Mouse (Mus musculus): Measurements from ENCODE around the gene Med24. TPM values are rescaled to one million over a fixed set of nuclear protein-coding genes. Genes with fewer than 3 reads are reported as not detected.
"Not testable (repeated sequence)": the region's sequence is repeated elsewhere in the genome, so short reads cannot be mapped to it uniquely, and the experiment has no call there.

Gene Med24
- total RNA-seq, 2 experiments from 2014 or later: 96.3 to 114 TPM

DNA sequence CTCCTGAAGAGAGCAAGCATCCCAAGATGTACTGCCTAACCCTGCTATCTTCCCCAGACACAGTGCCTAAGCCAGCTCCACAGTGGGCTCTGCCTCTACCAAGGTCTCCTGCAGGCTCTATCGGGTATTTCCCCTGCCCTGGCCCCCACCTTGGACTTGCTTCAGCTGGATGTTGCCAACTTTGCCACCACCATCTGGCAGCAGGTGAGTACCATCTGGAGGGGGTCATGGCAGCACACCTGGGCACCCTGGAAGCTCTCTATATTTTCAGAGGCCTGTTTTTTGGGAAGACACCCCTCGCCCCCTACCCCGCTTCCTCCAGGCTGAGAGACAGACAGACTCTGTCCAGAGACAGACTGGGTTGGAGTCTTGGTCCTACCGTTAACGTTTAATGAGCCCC, 26.9 kb downstream of the Med24 start:
- intact Hi-C loops (cut with DNase I): loop anchor here (5.0 kb wide), 1 partner anchor 205 kb away; the partner anchor contains the start of gene Cdc6
- no peak for DNase-seq (ENCODE audit: low spot score in 2 of 2)

DNA sequence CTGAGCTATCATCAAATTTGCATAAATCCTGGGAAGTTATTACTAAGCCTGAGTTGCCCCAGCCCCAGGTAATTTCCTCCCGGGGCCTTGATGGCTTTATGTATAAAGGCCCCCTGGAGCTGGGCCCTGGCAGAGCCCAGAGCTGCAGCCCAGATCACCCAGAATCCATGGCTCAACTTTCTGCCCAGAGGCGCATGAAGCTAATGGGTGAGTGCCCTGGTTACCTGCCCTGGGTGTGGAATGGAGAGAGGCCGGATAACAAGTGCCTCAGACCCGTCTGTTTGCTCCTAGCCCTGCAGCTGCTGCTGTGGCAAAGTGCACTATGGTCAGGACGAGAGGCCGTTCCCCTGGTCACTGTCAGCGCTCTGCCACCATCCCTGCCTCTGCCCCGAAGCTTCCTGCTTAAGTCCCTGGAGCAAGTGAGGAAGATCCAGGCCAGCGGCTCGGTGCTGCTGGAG, 28.0 kb downstream of the Med24 start, which contains the start of gene Csf3:
TSS of gene Csf3 (plus strand) at position 51 of the 458 bp plus-strand sequence.
- intact Hi-C loops (cut with DNase I): loop anchor here (2.0 to 5.0 kb wide), 2 partner anchors 86 to 206 kb away; partner anchors contain the start of gene Cdc6

DNA sequence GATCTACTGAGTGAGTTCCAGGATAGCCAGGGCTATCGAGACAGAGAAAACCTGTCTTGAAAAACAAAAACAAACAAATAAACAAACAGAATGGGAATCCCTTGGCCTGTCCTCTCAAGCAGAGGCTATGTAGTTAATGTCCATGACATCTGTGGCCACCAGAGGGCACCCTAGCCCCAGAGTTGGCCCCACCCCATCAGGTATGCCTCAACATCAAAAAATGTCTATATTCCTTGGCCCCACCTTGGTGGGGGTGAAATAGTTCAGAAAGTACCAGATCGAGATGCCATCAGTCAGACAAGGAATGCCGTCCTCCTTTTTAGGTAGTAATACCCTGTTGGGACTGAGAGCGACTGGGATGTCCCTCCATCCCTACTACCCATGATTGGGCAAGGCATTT, 29.3 kb downstream of the Med24 start:
- peak; percentile 76 to 87 for DNase-seq (ENCODE audit: low spot score in 2 of 2)
- intact Hi-C loops (cut with DNase I): loop anchor here (2.0 to 5.0 kb wide), 2 partner anchors 87 to 207 kb away; partner anchors contain the start of gene Cdc6

More for the DNA sequence above, 28.0 kb downstream of the Med24 start, which contains the start of gene Csf3:
- DNase-seq (ENCODE audit: low spot score in 2 of 2): no peak

DNA sequence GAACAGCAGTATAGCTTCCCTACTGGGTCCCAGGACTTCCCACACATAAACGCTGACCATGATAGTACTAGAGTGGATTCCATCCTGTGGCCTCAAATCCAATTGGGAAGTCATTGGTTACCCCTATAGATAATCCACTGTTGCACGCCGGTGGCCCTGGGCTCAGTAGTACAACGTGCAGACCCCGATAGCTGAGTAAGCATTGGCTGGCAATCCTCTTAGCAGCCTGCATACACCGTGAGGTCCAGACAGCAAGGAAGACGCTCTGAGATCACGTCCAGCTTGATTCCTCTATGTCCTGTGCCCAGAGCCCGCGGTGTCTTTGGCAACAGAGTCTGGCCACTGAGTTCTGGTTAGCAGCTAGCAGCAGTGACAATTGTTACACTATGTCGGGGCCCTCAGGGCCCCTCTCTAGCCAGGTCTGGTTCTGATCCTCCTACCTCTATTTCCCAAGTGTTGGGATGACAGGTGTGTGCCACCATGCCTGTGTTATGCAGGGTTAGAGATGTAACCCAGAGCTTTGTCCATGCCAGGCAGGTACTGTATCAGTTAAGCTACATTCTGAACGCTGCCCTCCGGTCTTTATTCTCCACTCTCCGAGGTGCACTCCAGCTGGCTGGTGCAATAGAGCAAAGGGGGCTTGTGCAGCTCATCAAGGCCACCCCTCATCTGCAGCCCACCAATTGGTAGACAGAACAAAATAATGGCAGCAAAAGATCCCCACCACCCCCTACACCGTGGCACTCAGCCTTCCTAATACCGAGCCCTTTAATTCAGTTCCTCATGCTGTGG, 30.2 kb downstream of the Med24 start:
- intact Hi-C loops (cut with DNase I): no loop called here
- no peak for DNase-seq (ENCODE audit: low spot score in 2 of 2)

DNA sequence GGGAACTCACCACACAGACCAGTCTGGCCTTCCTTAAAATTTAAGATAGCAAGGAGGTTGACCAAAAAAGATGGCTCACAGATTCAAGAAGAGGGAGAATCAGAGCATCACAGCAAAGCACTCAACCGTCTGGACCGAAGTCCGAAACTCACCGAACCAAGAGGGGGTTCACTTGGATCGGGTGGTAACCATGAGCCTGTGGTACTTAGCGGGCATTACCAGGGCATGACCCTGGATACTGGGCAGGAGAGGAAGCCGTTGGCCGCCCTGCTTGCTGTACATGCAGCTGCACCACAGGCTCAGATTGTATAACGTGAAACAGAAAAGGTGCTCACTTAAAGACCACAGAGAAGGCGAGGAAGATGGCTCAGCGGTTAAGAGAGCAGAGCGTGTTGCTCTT, 32.0 kb downstream of the Med24 start:
- no peak for DNase-seq (ENCODE audit: low spot score in 2 of 2)
- intact Hi-C loops (cut with DNase I): no loop called here

DNA sequence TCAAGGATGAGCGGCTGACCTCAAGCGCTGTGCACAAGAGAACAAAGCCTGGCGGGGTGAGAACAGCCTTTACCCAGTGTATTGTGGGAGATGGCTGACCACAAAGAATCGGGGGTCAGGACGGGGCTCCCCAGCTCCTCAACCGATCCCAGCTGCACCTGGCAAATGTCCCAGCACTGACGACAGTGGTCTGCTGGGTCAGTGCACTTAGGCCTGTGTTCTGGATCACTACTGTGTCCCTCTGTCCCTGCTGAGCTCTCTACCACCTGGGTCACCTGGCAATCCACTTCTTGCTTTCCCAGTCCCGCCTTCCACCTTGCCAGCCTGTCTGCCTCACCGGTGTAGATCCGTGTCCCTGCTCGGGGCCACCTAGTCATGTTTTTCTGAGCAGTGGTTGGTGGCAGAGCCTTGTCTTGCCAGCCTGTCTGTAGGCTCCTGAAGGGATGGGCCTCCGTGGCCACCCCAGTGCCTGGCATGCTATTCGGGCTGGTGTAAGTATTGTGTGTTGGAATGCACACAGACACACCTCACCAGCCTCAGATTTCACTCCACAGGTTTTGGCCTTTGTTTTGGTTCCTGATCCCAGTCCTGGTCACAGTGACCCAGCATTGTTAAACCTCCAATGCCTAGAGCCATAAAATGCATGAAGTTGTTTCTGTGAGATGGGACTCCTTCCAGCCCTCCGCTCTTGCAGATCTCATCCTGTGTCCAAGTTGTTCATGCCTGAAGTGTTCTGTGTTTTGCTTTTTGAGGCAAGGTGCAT, 32.6 kb downstream of the Med24 start:
- intact Hi-C loops (cut with DNase I): no loop called here

DNA sequence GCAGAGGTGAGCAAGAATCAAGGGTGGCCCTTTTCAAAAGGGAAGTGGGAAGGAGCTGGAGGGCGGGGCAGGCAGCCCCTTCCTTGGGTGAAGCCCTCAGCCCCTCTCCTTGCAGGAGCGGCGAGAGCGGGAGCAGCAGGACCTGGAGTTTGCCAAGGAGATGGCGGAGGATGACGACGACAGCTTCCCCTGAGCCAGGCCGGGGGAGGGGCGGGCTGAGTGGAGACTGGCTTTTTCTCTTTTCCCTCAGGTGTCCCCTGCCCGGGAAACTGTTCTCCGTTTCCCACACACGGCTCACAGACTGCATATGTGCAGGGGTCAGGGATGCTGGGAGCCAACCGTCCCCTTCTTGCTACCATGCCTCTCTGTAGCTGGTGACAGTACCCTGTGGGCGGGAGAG, 33.8 kb downstream of the Med24 start:
- intact Hi-C loops (cut with DNase I): no loop called here
- no peak for DNase-seq (ENCODE audit: low spot score in 2 of 2)

More for the DNA sequence above, 32.6 kb downstream of the Med24 start:
- no peak for DNase-seq (ENCODE audit: low spot score in 2 of 2)

DNA sequence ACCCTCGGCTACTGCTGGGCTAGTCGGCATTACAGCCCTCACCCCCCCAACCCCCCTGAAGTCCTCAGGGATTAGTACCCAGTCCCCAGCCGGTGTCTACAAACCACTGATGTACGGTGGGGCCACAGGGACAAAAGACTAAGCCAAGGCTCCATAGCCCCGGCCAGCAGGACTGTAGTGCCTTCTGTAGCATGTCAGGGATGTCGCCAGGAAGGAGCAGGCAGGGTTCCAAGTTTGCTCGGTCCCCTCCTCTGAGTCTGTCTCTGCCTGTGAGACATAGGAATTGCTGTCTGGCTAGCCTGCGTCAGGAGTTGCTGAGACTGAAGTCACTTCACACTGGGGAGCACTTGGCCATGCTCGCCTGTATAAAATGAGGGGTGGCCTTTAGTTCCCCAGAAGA, 34.9 kb downstream of the Med24 start:
- DNase-seq (ENCODE audit: low spot score in 2 of 2): no peak
- intact Hi-C loops (cut with DNase I): no loop called here

DNA sequence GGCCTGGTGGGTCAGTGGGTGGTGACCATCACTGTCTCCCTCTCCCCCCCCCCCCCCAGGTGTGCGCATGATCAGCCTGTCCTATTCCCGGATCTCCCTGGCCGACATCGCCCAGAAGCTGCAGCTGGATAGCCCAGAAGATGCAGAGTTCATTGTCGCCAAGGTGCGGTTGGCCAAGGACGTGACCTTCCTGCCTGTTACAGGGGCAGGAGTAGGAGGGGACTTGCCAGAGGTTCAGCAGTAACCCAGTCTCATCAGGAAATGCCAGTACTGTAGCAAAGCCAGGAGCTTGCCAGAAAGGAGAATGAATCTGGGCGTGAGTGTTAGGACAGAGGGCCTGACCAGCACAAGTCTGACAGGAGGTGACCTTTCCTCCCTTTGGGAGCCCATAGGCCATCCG, 35.5 kb downstream of the Med24 start:
- no peak for DNase-seq (ENCODE audit: low spot score in 2 of 2)
- intact Hi-C loops (cut with DNase I): no loop called here

DNA sequence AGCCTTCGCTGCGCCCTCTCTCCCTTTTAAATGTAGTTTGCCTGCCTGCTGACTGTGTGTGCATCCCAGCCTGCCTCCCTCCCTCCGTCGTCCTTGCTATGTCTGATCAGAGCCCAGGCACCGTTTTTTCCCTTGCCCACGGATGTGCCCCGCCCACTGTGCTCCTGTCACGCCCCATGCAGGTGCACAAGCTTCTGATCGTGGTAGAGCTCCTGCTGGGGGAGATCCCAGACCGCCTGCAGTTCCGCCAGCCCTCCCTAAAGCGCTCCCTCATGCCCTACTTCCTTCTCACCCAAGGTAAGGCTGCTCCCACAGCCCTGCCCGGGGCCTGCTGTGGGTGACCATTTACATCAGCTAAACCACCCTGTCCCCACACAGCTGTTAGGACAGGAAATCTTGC, 36.0 kb downstream of the Med24 start:
- no peak for DNase-seq (ENCODE audit: low spot score in 2 of 2)
- intact Hi-C loops (cut with DNase I): no loop called here

DNA sequence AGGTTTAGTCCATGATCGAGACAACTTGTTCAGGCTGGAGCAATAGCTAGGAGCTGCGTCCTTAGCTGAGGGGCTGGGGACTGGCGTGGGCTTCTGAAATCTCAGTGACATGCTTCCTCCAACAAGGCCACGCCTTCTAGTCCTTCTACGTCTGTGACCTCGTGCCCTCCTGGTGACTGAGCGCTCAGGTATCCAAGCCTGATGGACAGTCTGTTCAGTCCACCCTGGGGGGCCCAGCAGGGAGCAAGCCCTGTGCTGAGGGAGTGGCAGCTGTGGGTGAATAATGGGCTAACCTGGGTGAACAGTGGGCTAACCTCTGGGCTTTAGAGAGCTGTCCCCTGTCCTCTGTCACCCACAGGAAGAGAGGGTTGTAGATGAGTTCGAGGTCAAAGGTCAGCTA, 41.2 kb downstream of the Med24 start:
- intact Hi-C loops (cut with DNase I): no loop called here
- no peak for DNase-seq (ENCODE audit: low spot score in 2 of 2)

DNA sequence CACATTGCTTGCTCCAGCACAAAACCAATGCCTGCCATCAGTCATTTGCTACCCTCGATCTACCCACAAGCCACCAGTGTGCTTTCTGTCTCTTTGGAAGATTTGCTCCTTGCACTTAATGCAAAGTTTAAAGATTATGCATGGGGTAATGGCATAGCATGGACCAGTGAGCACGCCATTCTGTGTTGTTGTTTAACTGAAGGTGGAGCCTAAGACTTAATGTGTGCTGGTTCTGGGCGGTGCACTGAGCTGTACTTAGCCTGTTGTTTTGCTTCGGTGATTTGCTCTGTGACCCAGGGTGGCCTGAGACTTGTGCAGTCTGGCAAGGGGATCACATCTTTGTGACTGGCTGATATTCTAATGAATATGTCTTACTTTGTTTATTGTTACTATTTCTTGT, 42.3 kb downstream of the Med24 start:
- intact Hi-C loops (cut with DNase I): no loop called here
- no peak for DNase-seq (ENCODE audit: low spot score in 2 of 2)

DNA sequence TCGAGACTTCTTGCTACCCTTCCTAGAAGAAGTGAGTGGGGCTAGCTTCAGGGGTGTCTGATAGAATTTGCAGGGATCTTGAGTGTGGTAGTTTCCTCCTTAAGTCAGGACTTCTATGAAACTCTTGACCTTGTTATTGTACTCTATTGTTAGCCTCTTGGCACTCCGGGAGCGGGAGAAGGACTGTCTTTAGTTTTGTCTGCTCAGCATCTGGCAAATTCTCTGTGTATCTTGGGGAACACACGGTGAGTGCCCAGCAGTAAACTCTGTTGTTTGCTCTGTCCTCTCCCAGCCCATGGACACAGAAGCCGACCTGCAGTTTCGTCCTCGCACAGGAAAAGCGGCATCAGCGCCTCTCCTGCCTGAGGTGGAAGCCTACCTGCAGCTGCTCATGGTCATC, 43.6 kb downstream of the Med24 start:
- intact Hi-C loops (cut with DNase I): no loop called here
- DNase-seq (ENCODE audit: low spot score in 2 of 2): no peak

DNA sequence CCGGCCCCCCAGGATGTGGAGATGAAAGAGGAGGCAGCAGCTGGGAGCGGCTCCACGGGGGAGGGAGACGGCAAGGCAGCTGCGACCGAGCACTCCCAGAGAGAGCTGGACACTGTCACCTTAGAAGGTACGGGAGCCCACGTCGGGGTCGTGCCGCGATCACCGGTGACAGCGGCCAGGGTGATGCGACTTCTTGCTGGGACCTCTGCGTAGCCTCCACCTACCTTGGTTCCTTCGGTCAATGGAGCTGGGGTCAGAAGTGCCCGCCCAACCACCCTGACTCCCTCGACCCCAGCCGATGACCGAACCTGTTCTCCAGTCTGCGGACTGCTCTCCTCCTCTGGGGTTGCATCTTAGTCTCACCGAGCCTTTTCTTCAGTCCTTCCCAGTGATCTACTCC, 46.4 kb downstream of the Med24 start:
- DNase-seq (ENCODE audit: low spot score in 2 of 2): no peak
- intact Hi-C loops (cut with DNase I): no loop called here

DNA sequence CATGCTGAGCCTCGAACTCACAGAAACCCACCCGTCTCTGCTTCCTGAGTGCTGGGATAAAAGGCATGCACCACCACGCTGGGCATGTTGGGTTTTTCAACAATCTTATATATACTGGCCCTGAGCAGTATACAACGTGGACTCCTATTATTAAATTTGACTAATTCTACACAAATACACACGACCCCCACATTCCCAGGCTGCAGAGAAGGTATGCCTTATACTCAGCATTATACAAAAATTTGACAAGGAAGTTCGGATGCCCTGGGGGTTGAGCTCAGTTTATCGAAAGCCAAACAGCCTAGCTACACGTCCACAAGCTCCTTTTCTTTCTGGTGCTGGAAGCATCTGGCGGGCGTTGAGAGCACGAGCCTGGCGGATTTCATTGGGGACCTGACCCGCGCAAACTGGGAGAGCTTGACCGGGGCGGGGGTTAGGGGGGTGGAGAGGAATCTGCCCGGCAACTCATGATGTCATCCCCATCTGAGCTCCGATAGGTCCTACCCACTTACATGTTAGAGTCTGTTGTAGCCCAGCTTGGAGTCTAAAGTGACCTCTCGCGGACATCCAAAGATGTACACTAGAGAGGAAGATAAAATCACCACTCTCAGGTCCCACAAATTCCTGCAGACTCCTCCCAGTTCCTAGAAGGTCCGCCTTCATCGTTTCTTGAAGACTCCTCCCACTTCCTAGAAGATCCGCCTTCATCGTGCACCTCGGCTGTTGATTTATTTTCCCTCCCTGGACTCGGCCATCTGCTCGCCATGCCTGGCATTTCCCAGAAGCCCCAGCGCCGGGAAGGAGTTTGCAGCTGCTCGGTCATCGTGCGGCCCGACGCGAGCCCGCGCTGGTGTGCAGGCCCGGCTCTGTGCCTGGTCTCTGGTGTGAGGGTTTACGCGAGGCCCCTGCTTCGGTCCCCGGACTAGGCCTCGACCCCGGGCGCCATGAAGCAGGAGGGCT, 47.2 kb downstream of the Med24 start, which contains the start of gene Psmd3:
TSS of gene Psmd3 (plus strand) at position 769 of the 960 bp plus-strand sequence.
- intact Hi-C loops (cut with DNase I): no loop called here
- peak; percentile 96 to 97 for DNase-seq (ENCODE audit: low spot score in 2 of 2)

DNA sequence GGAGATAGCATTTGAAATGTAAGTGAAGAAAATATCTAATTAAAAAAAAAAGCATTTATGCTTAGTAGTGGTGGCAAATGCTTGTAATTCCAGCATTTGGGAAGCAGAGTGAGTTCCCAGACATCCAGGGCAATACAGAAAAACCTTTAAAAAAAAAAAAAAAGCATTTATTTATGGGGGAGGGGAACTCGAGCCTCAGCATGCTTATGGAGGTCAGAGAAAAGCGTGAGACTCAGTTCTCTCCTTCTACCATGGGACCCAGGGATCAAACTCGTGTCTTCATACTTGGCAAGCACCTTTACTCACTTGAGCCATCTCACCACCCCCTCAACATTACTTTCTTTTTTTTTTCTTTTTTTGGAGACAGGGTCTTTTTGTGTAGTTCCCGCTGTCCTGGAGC, 48.0 kb downstream of the Med24 start:
- no peak for DNase-seq (ENCODE audit: low spot score in 2 of 2)
- intact Hi-C loops (cut with DNase I): no loop called here

DNA sequence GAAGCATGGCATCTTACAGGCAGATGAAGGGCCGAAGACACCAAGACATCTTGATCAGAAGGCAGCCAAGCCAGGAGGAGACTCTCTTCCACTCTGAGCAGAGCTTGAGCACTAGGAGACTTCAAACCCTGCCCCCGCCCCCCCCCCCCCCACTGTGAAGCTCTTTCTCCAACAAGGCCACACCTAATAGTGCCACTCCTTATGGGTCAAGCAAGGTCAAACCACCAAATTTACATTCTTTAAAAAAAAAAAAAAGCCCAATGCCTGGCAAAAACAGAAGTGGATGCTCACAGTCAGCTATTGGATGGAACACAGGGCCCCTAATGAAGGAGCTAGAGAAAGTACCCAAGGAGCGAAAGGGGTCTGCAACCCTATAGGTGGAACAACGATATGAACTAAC, 48.6 kb downstream of the Med24 start:
- intact Hi-C loops (cut with DNase I); DNase-seq (ENCODE audit: low spot score in 2 of 2): not testable (repeated sequence)

DNA sequence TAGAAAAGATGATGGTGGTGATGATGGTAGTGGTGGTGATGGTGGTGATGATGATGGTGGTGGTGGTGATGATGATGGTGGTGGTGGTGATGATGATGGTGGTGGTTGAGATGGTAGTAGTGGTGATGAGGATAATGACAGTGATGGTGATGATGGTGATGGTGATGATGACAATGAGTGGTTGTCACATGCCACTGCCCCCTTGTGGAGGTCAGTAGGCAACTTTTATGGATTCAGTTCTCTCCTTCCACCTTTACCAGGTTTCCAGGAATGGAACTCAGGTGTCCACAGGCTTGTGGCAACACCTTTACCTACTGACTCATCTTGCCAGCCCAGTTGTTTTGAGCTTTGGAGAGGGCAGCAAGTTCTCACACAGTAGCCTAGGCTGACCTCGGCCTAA, 49.2 kb downstream of the Med24 start:
- intact Hi-C loops (cut with DNase I): no loop called here
- no peak for DNase-seq (ENCODE audit: low spot score in 2 of 2)

DNA sequence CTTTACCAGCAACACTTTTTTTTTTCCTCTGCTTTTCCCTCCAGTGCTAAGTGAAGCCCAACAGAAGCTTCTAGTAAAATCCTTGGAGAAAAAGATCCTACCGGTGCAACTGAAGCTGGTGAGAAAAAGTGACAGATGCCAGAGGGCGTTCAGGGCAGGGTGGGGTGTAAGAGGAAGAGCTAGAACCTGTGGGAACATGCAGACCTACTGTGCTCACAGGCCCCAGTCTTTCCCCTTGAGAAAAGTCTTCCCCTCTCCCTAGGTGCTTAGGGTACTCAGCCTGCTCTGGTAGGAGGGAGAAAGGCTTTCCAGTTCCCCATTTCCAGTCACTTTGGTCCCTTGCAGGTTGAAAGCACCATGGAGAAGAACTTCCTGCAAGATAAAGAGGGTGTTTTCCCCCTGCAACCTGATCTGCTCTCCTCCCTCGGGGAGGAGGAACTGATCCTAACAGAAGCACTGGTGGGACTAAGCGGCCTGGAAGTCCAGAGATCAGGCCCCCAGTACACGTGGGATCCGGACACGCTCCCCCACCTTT, 53.3 kb downstream of the Med24 start:
- DNase-seq (ENCODE audit: low spot score in 2 of 2): no peak
- intact Hi-C loops (cut with DNase I): no loop called here
